Mouse (Mus musculus): Measurements from ENCODE around the gene Cyp24a1. TPM values are rescaled to one million over a fixed set of nuclear protein-coding genes. Genes with fewer than 3 reads are reported as not detected.

Cyp24a1 gene
- polyA plus RNA-seq, 1 experiment from 2014 or later = 0.05 TPM

DNA sequence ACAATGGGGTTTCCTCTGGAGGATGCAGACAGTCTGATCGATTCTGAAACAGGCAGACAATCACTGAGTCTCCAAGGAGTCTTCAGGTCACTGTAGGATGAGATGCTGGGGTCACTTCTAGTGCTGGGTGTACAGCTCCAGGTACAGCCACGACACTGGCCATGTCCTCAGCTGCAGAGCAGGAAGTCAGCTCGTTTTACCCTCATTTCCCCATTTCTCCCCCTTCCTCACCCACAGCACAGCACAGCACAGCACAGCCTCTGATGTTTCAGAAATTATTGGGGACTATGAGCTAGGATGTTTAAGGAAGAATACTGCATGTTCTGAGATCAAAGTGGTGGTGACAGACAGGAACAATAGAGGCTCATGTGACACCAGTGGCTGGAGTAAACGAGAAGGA, 7.0 kb upstream of the Cyp24a1 start:
- Histone ChIP-seq H3K27me3 (ENCODE audit: control insufficient read depth, insufficient read depth, low read length) (no peaks in the 10 kb centered on the region), H3K4me2 (no peak overlapping the region), H3K4me3 (ENCODE audit: low read depth, low read length) (no peak overlapping the region), H3K4me1 (ENCODE audit: control insufficient read depth, insufficient read depth, low read length) (peaks cover 2% of the 10 kb centered on the region; the same call in 1 of the 2 replicates), H3K9ac (ENCODE audit: low read length) (no peak overlapping the region), H3K9me3 (ENCODE audit: control insufficient read depth, low read length) (no peaks in the 10 kb centered on the region), H3K36me3 (ENCODE audit: control insufficient read depth, insufficient read depth, low read length) (no peaks in the 10 kb centered on the region), H3K27ac (ENCODE audit: low read depth, low read length) (no peak overlapping the region)
- no peak for ATAC-seq (ENCODE audit: low FRiP score)
- 54% methylated on average over 4 of the region's 4 CpGs for WGBS
- DNase-seq (ENCODE audit: low spot score, missing footprints) = no peak

DNA sequence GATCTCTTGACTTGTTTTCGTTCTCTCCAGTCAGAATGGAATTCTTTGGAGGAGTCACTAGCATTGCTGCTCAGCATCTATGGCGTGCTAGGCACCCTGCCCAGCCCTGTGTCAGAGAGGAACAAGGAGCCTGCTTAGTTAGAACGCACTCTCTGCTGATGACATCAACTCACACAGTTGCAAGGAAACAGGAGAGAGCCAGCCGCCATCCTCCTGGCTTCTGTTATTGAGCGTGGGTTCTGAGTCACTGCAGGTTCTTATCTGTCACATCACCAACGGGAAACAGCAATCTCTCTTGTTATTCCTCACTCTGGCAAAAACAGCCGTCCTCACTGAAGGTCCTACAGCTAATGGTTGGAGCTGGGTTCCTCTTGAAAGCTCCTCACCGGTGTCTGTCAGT, 6.4 kb upstream of the Cyp24a1 start:
- 71% methylated on average over 8 of the region's 8 CpGs for WGBS
- ATAC-seq (ENCODE audit: low FRiP score) = no peak

GRCm38 (mm10) chr2:170498011-170498410, 1.1 kb upstream of the Cyp24a1 start:
- peaks cover 12% of the 10 kb centered on the region for H3K4me1 ChIP-seq (ENCODE audit: control insufficient read depth, insufficient read depth, low read length)
- no peaks in the 10 kb centered on the region for H3K36me3 ChIP-seq (ENCODE audit: control insufficient read depth, insufficient read depth, low read length)
- no peak overlapping the region for H3K4me3 ChIP-seq (ENCODE audit: low read depth, low read length)
- ATAC-seq (ENCODE audit: low FRiP score) = no peak
- no peak overlapping the region for H3K4me2 ChIP-seq
- no peak overlapping the region for H3K27ac ChIP-seq (ENCODE audit: low read depth, low read length)
- H3K9ac ChIP-seq (ENCODE audit: low read length) = no peak overlapping the region
- peaks cover 42% of the 10 kb centered on the region for H3K27me3 ChIP-seq (ENCODE audit: control insufficient read depth, insufficient read depth, low read length)
- no peaks in the 10 kb centered on the region for H3K9me3 ChIP-seq (ENCODE audit: control insufficient read depth, low read length)
- WGBS = 27% methylated on average over 8 of the region's 8 CpGs
- no peak for DNase-seq (ENCODE audit: low spot score, missing footprints)

More for the DNA sequence above, 6.4 kb upstream of the Cyp24a1 start:
- no peaks in the 10 kb centered on the region for H3K9me3 ChIP-seq (ENCODE audit: control insufficient read depth, low read length)
- no peak overlapping the region for H3K4me2 ChIP-seq
- peaks cover 2% of the 10 kb centered on the region; the same call in 1 of the 2 replicates for H3K27me3 ChIP-seq (ENCODE audit: control insufficient read depth, insufficient read depth, low read length)
- H3K9ac ChIP-seq (ENCODE audit: low read length) = no peak overlapping the region
- no peak overlapping the region for H3K27ac ChIP-seq (ENCODE audit: low read depth, low read length)
- no peaks in the 10 kb centered on the region for H3K36me3 ChIP-seq (ENCODE audit: control insufficient read depth, insufficient read depth, low read length)
- no peak for DNase-seq (ENCODE audit: low spot score, missing footprints)
- H3K4me1 ChIP-seq (ENCODE audit: control insufficient read depth, insufficient read depth, low read length) = no peaks in the 10 kb centered on the region
- no peak overlapping the region for H3K4me3 ChIP-seq (ENCODE audit: low read depth, low read length)

DNA sequence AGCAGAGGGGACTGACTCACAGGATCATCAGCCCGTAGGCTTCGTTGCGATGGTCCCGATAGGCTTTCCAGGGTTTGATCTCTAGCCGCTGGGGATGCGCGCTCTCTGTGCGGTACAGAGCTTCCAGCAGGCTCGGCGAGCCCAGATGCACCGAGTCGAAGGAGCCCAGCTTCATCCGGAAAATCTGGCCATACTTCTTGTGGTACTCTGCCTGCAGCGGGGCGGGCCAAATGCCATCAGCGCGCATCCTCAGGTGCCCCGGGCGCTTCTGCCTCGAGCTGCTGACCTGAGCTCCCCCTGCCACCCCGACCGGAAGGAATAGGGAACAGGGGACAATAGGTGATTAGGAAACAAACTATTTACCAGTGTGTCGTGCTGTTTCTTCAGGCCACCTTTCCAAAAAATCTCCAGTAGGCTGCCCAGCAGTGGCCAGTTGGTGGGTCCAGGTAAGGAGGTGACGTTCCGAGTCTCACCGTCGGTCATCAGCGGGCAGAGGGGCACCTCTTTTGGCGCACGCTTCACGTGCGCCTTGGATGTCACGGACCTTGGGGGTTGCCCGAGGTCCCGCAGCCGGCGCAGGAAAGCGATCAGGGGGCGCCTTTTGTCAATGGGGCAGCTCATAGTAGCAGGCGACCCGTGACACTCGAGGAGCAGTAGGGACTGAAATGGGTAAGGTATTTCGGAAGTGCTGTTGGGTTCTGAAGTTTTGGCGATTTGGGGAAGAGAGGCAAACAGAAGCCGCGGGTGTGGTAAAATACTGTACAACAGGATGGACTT, 603 bp downstream of the Cyp24a1 start, which contains the start of gene Pfdn4:
Pfdn4 (plus strand) TSS at position 275 of the 777 bp plus-strand sequence.
- Histone ChIP-seq H3K4me2 (peak within 1 kb of the TSS; percentile 54), H3K4me1 (ENCODE audit: control insufficient read depth, insufficient read depth, low read length) (peaks cover 12% of the 10 kb centered on the region), H3K27me3 (ENCODE audit: control insufficient read depth, insufficient read depth, low read length) (peaks cover 42% of the 10 kb centered on the region), H3K36me3 (ENCODE audit: control insufficient read depth, insufficient read depth, low read length) (no peaks in the 10 kb centered on the region), H3K9ac (ENCODE audit: low read length) (peak within 1 kb of the TSS; percentile 20; the same call in 1 of the 2 replicates), H3K27ac (ENCODE audit: low read depth, low read length) (no peak within 1 kb of the TSS), H3K4me3 (ENCODE audit: low read depth, low read length) (peak within 1 kb of the TSS; percentile 31), H3K9me3 (ENCODE audit: control insufficient read depth, low read length) (no peaks in the 10 kb centered on the region)
- no peak; the same call in 1 of the 2 replicates for ATAC-seq (ENCODE audit: low FRiP score)
- peak; percentile 95 for DNase-seq (ENCODE audit: low spot score, missing footprints)
- WGBS = under 1% methylated on average over 46 of the region's 46 CpGs

- no peak overlapping the region for H3K4me3 ChIP-seq (ENCODE audit: low read depth, low read length)
- no peak overlapping the region for H3K9ac ChIP-seq (ENCODE audit: low read length)
- DNase-seq (ENCODE audit: low spot score, missing footprints) (peak; percentile 94), ATAC-seq (ENCODE audit: low FRiP score) (no peak)
- no peak overlapping the region for H3K27ac ChIP-seq (ENCODE audit: low read depth, low read length)
- no peaks in the 10 kb centered on the region for H3K9me3 ChIP-seq (ENCODE audit: control insufficient read depth, low read length)
- peaks cover 42% of the 10 kb centered on the region for H3K27me3 ChIP-seq (ENCODE audit: control insufficient read depth, insufficient read depth, low read length)
- WGBS = 5% methylated on average over 31 of the region's 31 CpGs
- no peaks in the 10 kb centered on the region for H3K36me3 ChIP-seq (ENCODE audit: control insufficient read depth, insufficient read depth, low read length)
- no peak overlapping the region for H3K4me2 ChIP-seq
- H3K4me1 ChIP-seq (ENCODE audit: control insufficient read depth, insufficient read depth, low read length) = peaks cover 12% of the 10 kb centered on the region
These were observed 1.9 kb downstream of the Cyp24a1 start for GRCm38 (mm10) chr2:170494784-170495710.

DNA sequence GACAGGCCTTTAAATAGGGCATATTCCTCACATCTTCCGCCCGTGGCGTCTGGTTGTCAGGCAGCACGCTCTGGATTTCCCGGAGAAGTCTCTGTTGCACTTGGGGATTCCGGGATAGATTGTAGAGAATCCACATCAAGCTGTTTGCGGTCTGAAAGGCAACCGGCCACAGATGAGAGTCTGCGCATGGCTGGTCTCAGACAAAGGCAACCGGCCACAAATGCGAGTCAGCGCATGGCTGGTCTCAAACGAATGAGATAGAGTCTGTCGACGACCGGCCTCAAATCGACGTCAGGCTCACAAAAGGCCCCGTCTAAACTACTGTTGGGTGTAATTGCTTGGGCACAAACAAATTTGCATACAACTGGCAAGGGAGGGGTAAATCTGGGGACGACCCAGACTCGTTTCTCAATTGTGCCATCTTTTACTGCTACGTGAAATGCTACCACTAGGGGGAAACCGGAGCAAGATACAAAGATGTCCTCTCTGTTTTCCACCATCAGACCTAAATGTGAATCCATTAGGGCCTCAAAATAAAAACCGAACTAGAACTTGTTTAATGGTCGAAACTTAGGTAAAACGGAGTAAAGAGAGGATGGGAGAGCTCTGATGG, 8.9 kb downstream of the Cyp24a1 start:
- WGBS = 47% methylated on average over 26 of the region's 26 CpGs
- Histone ChIP-seq H3K9ac (ENCODE audit: low read length) (no peak overlapping the region), H3K4me2 (no peak overlapping the region), H3K4me1 (ENCODE audit: control insufficient read depth, insufficient read depth, low read length) (no peaks in the 10 kb centered on the region), H3K27me3 (ENCODE audit: control insufficient read depth, insufficient read depth, low read length) (no peaks in the 10 kb centered on the region; the same call in 1 of the 2 replicates), H3K4me3 (ENCODE audit: low read depth, low read length) (no peak overlapping the region), H3K27ac (ENCODE audit: low read depth, low read length) (no peak overlapping the region; the same call in 1 of the 2 replicates), H3K9me3 (ENCODE audit: control insufficient read depth, low read length) (no peaks in the 10 kb centered on the region), H3K36me3 (ENCODE audit: control insufficient read depth, insufficient read depth, low read length) (no peaks in the 10 kb centered on the region)
- ATAC-seq (ENCODE audit: low FRiP score) (peak; percentile 48; the same call in 1 of the 2 replicates), DNase-seq (ENCODE audit: low spot score, missing footprints) (peak; percentile 92)

- H3K4me2 ChIP-seq = no peak overlapping the region
- 79% methylated on average over 7 of the region's 7 CpGs for WGBS
- H3K36me3 ChIP-seq (ENCODE audit: control insufficient read depth, insufficient read depth, low read length) = no peaks in the 10 kb centered on the region
- H3K27ac ChIP-seq (ENCODE audit: low read depth, low read length) = no peak overlapping the region
- no peaks in the 10 kb centered on the region for H3K4me1 ChIP-seq (ENCODE audit: control insufficient read depth, insufficient read depth, low read length)
- no peak overlapping the region for H3K4me3 ChIP-seq (ENCODE audit: low read depth, low read length)
- DNase-seq (ENCODE audit: low spot score, missing footprints) (no peak), ATAC-seq (ENCODE audit: low FRiP score) (no peak)
- H3K9me3 ChIP-seq (ENCODE audit: control insufficient read depth, low read length) = no peaks in the 10 kb centered on the region
- no peaks in the 10 kb centered on the region; the same call in 1 of the 2 replicates for H3K27me3 ChIP-seq (ENCODE audit: control insufficient read depth, insufficient read depth, low read length)
- no peak overlapping the region for H3K9ac ChIP-seq (ENCODE audit: low read length)
These were observed 9.7 kb downstream of the Cyp24a1 start for GRCm38 (mm10) chr2:170487202-170487601.

DNA sequence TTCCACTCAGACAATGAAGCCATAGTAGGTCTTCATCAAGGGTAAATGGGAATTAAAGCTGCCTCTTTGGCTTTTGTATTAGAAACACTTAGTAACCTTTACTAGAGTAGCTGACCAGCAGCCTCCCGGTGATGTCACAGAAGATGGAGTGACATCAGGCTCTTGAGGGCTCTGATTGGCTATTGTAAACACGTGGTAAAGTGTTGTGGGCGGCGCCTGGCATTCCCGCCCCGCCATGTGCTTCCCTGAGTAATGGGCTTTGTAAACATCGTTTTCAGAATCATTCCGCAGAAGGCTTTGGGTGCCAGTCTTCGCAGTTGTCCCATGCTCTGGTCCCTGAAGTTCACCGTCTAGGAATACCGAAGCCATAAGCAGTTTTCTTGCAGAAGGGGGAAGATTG, 13.0 kb downstream of the Cyp24a1 start:
- Histone ChIP-seq H3K27ac (ENCODE audit: low read depth, low read length) (no peak overlapping the region), H3K4me1 (ENCODE audit: control insufficient read depth, insufficient read depth, low read length) (no peaks in the 10 kb centered on the region), H3K4me2 (no peak overlapping the region), H3K9me3 (ENCODE audit: control insufficient read depth, low read length) (no peaks in the 10 kb centered on the region), H3K36me3 (ENCODE audit: control insufficient read depth, insufficient read depth, low read length) (no peaks in the 10 kb centered on the region), H3K9ac (ENCODE audit: low read length) (no peak overlapping the region), H3K27me3 (ENCODE audit: control insufficient read depth, insufficient read depth, low read length) (no peaks in the 10 kb centered on the region), H3K4me3 (ENCODE audit: low read depth, low read length) (no peak overlapping the region)
- DNase-seq (ENCODE audit: low spot score, missing footprints) = no peak
- no peak for ATAC-seq (ENCODE audit: low FRiP score)
- 79% methylated on average over 11 of the region's 11 CpGs for WGBS
